Mouse (Mus musculus): Measurements from ENCODE around the gene Camk2n2. TPM values are rescaled to one million over a fixed set of nuclear protein-coding genes. Genes with fewer than 3 reads are reported as not detected.

Gene Camk2n2
- total and polyA plus RNA-seq, 3 experiments, result 0.65 to 4.3 TPM; not detected in 1

- no peaks in the 10 kb centered on the region for H3K79me2 ChIP-seq (ENCODE audit: control insufficient read depth, insufficient read depth, low read length, poor library complexity)
- H3K27me3 ChIP-seq (ENCODE audit: control insufficient read depth in 1 of 2, insufficient read depth in 2 of 2, low read length in 2 of 2), result no peaks in the 10 kb centered on the region
- peaks cover 0 to 2% of the 10 kb centered on the region in 2 experiments; a peak in 3 of 4 replicates for H3K36me3 ChIP-seq (ENCODE audit: control insufficient read depth in 1 of 2, insufficient read depth in 2 of 2, low read length in 2 of 2)
- no peak for DNase-seq (ENCODE audit: low read depth, low spot score)
- no peak overlapping the region for H3K4me3 ChIP-seq (ENCODE audit: control insufficient read depth in 1 of 2, insufficient read depth in 1 of 2, low read depth in 2 of 2, low read length in 2 of 2)
- H3K27ac ChIP-seq (ENCODE audit: control insufficient read depth, low read depth, low read length), result no peak overlapping the region
- TF ChIP-seq USF1 (IDR thresholded peaks at IDR 0.05; ENCODE audit: low read depth, low read length), result no peak
- no peak for TF ChIP-seq TCF12 (IDR thresholded peaks at IDR 0.05; ENCODE audit: low read depth, low read length)
- no peak for TF ChIP-seq CHD1 (IDR thresholded peaks at IDR 0.05; ENCODE audit: low read depth, low read length)
- TF ChIP-seq KAT2A (conservative IDR thresholded peaks at IDR 0.05; ENCODE audit: low read depth, low read length), result no peak
- TF ChIP-seq ZC3H11A (IDR thresholded peaks at IDR 0.05; ENCODE audit: low read depth, low read length), result no peak
- TF ChIP-seq MYB (IDR thresholded peaks at IDR 0.05; ENCODE audit: low read depth, low read length), result no peak
- no peak for TF ChIP-seq TAL1 (IDR thresholded peaks at IDR 0.05; ENCODE audit: low read length)
- no peak for TF ChIP-seq MAFK (IDR thresholded peaks at IDR 0.05; ENCODE audit: borderline replicate concordance, low read depth, low read length)
- TF ChIP-seq USF2 (IDR thresholded peaks at IDR 0.05; ENCODE audit: borderline replicate concordance in 1 of 2, insufficient read depth in 1 of 2, low read depth in 1 of 2, low read length in 2 of 2), result no peak
- no peak for TF ChIP-seq HCFC1 (IDR thresholded peaks at IDR 0.05; ENCODE audit: low read depth, low read length)
- TF ChIP-seq SIN3A (IDR thresholded peaks at IDR 0.05; ENCODE audit: low read length), result no peak
- no peak for TF ChIP-seq GATA1 (IDR thresholded peaks at IDR 0.05; ENCODE audit: low read depth, low read length)
- TF ChIP-seq ETS1 (IDR thresholded peaks at IDR 0.05; ENCODE audit: low read depth, low read length), result no peak
- no peak for TF ChIP-seq POLR2AphosphoS5 (IDR thresholded peaks at IDR 0.05; ENCODE audit: borderline replicate concordance, low read depth, low read length)
- no peak for TF ChIP-seq MAX (IDR thresholded peaks at IDR 0.05; ENCODE audit: low read length)
- no peak for TF ChIP-seq BHLHE40 (IDR thresholded peaks at IDR 0.05; ENCODE audit: borderline replicate concordance, low read depth, low read length)
- no peak for TF ChIP-seq NELFE (IDR thresholded peaks at IDR 0.05; ENCODE audit: low read depth, low read length)
- TF ChIP-seq TBP (IDR thresholded peaks at IDR 0.05; ENCODE audit: low read depth, low read length), result no peak
- TF ChIP-seq CHD2 (IDR thresholded peaks at IDR 0.05; ENCODE audit: low read length), result no peak
- TF ChIP-seq RAD21 (IDR thresholded peaks at IDR 0.05; ENCODE audit: low read depth, low read length), result no peak
- H3K4me1 ChIP-seq (ENCODE audit: control insufficient read depth in 1 of 2, insufficient read depth in 2 of 2, low read length in 2 of 2), result 0 out of 4 replicates have a peak, but pooled peaks cover 0 to 3% of the 10 kb centered on the region in 2 experiments
- H3K9me3 ChIP-seq (replicated peaks; ENCODE audit: insufficient read depth, low read length), result no peaks in the 10 kb centered on the region
- H3K9ac ChIP-seq (ENCODE audit: control insufficient read depth, low read depth, low read length, poor library complexity, severe bottlenecking), result no peak overlapping the region
Observed at GRCm38 (mm10) chr16:20638367-20638766, 17.3 kb upstream of the Camk2n2 start.

GRCm38 (mm10) chr16:20637410-20637809, 16.3 kb upstream of the Camk2n2 start:
- Histone ChIP-seq H3K27me3 (ENCODE audit: control insufficient read depth in 1 of 2, insufficient read depth in 2 of 2, low read length in 2 of 2) (no peaks in the 10 kb centered on the region), H3K36me3 (ENCODE audit: control insufficient read depth in 1 of 2, insufficient read depth in 2 of 2, low read length in 2 of 2) (peaks cover 0 to 2% of the 10 kb centered on the region in 2 experiments; a peak in 3 of 4 replicates), H3K9me3 (replicated peaks; ENCODE audit: insufficient read depth, low read length) (no peaks in the 10 kb centered on the region), H3K4me1 (ENCODE audit: control insufficient read depth in 1 of 2, insufficient read depth in 2 of 2, low read length in 2 of 2) (0 out of 4 replicates have a peak, but pooled peaks cover 0 to 3% of the 10 kb centered on the region in 2 experiments), H3K27ac (ENCODE audit: control insufficient read depth, low read depth, low read length) (no peak overlapping the region), H3K79me2 (ENCODE audit: control insufficient read depth, insufficient read depth, low read length, poor library complexity) (no peaks in the 10 kb centered on the region), H3K4me3 (ENCODE audit: control insufficient read depth in 1 of 2, insufficient read depth in 1 of 2, low read depth in 2 of 2, low read length in 2 of 2) (no peak overlapping the region), H3K9ac (ENCODE audit: control insufficient read depth, low read depth, low read length, poor library complexity, severe bottlenecking) (no peak overlapping the region)
- no peak for DNase-seq (ENCODE audit: low read depth, low spot score)
- no peak for TF ChIP-seq MXI1 (IDR thresholded peaks at IDR 0.05; ENCODE audit: low read depth, low read length)
- TF ChIP-seq ZKSCAN1 (IDR thresholded peaks at IDR 0.05; ENCODE audit: low read depth, low read length), result no peak
- TF ChIP-seq MAFK (IDR thresholded peaks at IDR 0.05; ENCODE audit: borderline replicate concordance, low read depth, low read length), result no peak
- TF ChIP-seq ZC3H11A (IDR thresholded peaks at IDR 0.05; ENCODE audit: low read depth, low read length), result no peak
- TF ChIP-seq EP300 (IDR thresholded peaks at IDR 0.05; ENCODE audit: low read depth in 1 of 2, low read length in 2 of 2), result no peak
- no peak for TF ChIP-seq BHLHE40 (IDR thresholded peaks at IDR 0.05; ENCODE audit: borderline replicate concordance, low read depth, low read length)
- no peak for TF ChIP-seq CTCF (IDR thresholded peaks at IDR 0.05 in 2 of 3, conservative IDR thresholded peaks at IDR 0.05 in 1 of 3; ENCODE audit: control insufficient read depth in 1 of 3, insufficient read depth in 1 of 3, low read depth in 2 of 3, low read length in 3 of 3, poor library complexity in 1 of 3, severe bottlenecking in 1 of 3)
- TF ChIP-seq ELF1 (IDR thresholded peaks at IDR 0.05; ENCODE audit: low read depth, low read length), result no peak
- TF ChIP-seq RCOR1 (IDR thresholded peaks at IDR 0.05; ENCODE audit: low read depth, low read length), result no peak
- no peak for TF ChIP-seq MEF2A (IDR thresholded peaks at IDR 0.05; ENCODE audit: extremely low read depth, insufficient replicate concordance, low read depth, low read length, poor library complexity, severe bottlenecking)
- TF ChIP-seq MYC (IDR thresholded peaks at IDR 0.05; ENCODE audit: low read depth, low read length), result no peak
- TF ChIP-seq MYB (IDR thresholded peaks at IDR 0.05; ENCODE audit: low read depth, low read length), result no peak
- TF ChIP-seq MAZ (IDR thresholded peaks at IDR 0.05; ENCODE audit: low read depth, low read length), result no peak
- TF ChIP-seq E2F4 (IDR thresholded peaks at IDR 0.05; ENCODE audit: borderline replicate concordance, low read depth, low read length), result no peak
- TF ChIP-seq TAL1 (IDR thresholded peaks at IDR 0.05; ENCODE audit: low read length), result no peak

Data from MEL (cell line).